Mouse (Mus musculus) CD4-positive helper T cell, adult 2 months (primary cell): ENCODE measurements around the gene Mrpl43.
"Not testable (repeated sequence)": the region's sequence is repeated elsewhere in the genome, so short reads cannot be mapped to it uniquely, and the experiment has no call there.

ENCODE experiments used
- DNase-seq: peaks from one replicate; pipeline ENCODE4 v3.0.0-alpha.2; 2012; ENCODE audit warnings: low read depth, missing footprints, low spot score

The Mrpl43 gene

DNA sequence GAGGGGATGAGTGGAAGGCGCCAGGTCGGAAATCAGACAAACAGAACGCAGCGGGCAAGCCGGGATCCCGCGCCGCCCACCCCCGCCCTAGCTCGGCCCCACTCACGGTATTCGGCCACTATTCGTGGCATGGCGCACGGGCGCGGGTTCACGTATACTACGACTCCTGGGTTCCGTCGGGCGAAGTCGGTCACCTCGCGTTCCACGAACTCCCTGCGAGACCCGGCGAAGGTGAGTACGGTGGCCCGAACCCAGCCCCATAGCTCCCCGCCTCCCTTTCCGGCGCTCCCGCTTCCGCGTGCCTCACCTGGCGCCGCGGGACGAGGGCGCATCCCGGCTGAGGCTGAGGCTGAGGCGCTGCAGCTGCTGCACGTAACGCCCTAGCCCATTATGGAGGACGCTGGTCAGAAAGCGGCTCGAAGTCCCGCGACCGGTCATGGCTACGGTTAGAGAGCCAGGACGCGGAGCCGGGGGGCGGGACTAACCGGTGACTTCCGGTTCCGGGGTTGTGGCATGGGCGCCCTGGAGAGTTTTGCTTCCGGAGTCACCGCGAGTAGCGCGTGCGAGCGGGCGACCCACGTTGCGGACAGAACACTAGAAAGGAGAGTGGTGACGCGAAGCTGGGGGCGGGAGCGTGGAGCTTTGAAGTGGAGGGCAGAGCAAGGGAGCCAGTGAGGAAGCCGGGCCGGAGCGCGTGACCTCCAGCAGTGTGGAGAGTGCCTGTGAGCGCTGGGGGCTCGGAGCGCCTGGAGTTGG lies at the start of gene Mrpl43:
Gene Mrpl43, minus strand, starts transcription at position 486 of the 756 bp plus-strand sequence.
- DNase-seq: peak; percentile 96

DNA sequence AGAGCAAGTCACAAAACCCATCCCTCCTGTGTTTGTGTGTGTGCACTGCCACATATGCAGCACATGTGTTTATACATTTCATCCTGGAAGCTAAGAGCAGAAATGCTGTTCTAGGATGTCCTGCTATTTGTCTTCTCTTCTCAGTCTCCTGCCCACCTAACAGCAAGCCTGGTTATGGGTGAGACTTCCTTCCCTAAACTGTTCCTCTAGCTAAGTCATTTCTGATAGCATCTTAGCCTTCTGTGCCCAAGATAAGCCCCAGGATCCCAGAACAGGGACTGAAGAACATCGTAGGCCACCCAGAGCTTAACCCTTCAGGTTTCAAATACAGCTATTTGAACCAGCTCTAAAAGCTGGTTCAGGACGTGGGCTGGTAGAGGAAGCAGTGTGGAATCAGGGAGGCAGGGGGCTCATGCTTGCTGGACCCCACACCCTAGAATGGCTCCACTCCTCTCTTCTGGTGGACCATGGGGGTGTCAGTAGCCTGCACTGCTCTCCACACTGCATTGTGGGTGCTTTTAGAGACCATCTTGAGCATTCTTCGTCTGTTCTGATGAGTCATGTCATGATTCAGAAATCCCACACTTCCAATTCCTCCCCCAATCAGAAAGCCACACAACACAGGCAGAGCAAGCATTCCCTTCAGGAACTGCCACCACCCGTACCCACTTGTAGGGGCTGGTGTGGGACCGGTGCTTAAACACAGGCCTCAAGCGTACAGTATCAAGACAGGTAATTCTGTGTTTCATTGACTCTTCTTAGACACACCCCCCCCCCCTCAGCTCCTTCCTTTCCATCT lies 48.8 kb upstream of the Mrpl43 start:
- no peak for DNase-seq

DNA sequence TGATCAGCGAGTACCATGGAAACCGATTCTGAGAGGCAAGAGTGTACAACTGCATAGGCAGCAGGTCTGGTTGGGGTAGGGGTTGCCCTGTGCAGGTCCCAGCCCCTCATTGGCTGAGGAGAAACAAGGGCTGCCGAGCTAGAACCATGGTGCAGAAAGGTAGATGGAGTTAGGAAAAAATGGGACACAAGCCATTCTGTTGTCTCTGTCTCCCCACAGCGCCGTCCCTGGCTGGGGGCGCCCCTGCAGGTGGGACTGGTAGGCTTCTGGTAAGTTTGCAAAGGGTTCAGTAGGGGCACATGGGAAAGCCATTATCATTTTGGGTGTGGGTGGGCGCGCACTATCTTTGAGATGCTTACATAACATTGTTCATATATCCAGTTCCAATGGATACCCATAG lies 47.2 kb upstream of the Mrpl43 start:
- DNase-seq: no peak

GRCm38 (mm10) chr19:45049523-45049922 lies 43.3 kb upstream of the Mrpl43 start:
- no peak for DNase-seq

GRCm38 (mm10) chr19:45048644-45049365 lies 42.6 kb upstream of the Mrpl43 start:
- DNase-seq: no peak

DNA sequence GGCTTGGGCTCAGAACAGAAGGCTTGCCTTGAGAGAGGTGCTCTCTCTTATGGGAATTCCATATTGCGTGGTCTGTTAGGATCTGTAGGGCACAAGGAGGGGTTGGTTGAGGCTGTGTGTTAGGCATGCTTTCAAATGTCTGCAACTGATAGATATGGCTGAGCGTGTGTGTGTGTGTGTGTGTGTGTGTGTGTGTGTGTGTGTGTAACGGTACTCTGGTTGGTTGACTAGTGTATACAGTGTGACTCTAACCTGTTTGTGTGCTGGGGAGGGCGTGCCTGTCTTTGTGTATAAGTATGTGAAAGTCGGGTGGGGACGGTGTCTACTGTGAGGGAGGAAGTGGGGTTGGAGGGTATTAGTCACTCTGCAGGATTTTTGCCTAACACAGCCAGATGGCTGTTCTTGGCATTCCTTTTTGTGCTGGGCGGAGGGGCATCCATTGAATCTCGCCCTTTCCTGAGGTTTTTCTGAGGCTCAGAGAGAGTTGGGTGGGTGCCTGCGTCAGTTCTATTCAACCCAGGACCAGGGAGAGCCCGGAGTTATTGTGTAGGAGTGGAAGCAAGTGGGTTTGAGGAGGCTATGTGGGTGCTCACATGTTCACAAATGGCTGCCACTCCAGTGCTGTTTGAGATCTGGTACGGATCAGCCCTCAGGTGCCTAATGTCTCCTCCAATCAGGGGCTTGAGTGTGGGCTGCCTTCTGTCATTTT lies 41.8 kb upstream of the Mrpl43 start:
- peak; percentile 88 for DNase-seq

- peak; percentile 95 for DNase-seq
Measured at GRCm38 (mm10) chr19:45047417-45047934, 41.2 kb upstream of the Mrpl43 start, which contains the start of gene Sfxn3. Sfxn3 (plus strand) TSS chr19:45047503.

GRCm38 (mm10) chr19:45046523-45047321 lies 40.5 kb upstream of the Mrpl43 start:
- DNase-seq: peak; percentile 89

DNA sequence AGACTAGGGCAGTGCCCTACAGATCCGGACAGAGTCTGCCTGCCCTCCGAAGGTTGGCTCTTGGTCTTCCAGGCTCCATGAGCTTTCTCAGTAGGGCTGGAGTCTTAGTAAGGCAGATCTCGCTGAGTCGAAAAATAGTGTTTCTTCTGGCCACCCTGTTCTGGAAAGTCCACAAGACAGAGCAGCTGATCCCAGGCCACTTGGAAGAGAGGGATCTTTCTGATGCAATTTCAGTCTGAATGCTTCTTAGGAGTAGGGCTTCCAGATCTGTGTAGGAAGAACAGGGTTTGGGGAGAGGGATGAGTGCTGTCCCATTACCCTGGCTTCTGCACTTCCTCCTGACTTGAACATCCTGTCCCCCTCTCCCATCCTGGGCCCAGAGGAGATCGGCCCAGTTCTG lies 39.4 kb upstream of the Mrpl43 start, which contains the start of gene Pdzd7:
Gene Pdzd7, minus strand, starts transcription at position 67 of the 400 bp plus-strand sequence.
- no peak for DNase-seq

- no peak for DNase-seq
Measured at GRCm38 (mm10) chr19:45045236-45045635, 39.0 kb upstream of the Mrpl43 start.

GRCm38 (mm10) chr19:45044389-45044927 lies 38.2 kb upstream of the Mrpl43 start:
- no peak for DNase-seq

DNA sequence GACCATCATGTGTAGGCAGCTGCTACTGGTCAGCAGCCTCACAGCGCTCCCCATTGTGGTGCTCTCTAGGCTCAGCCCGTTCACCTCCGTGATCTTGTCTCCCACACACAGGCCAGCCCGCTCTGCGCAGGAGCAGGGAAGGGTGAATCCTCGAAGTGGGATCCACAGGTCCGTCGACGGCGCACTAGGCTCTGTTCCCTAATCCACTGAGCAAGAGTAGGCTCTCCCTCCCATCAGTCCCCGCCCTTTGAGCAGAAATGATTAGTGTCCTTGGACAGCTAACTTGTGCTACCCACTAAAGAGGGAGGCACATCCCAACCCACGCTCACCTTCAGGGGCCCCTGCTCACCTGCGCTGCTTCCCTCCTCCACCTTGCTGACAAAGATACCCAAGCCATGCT lies 34.0 kb upstream of the Mrpl43 start:
- DNase-seq: no peak

- not testable (repeated sequence) for DNase-seq
Measured at GRCm38 (mm10) chr19:45038198-45038597, 32.0 kb upstream of the Mrpl43 start.

GRCm38 (mm10) chr19:45036867-45037266 lies 30.6 kb upstream of the Mrpl43 start:
- DNase-seq: peak; percentile 48

DNA sequence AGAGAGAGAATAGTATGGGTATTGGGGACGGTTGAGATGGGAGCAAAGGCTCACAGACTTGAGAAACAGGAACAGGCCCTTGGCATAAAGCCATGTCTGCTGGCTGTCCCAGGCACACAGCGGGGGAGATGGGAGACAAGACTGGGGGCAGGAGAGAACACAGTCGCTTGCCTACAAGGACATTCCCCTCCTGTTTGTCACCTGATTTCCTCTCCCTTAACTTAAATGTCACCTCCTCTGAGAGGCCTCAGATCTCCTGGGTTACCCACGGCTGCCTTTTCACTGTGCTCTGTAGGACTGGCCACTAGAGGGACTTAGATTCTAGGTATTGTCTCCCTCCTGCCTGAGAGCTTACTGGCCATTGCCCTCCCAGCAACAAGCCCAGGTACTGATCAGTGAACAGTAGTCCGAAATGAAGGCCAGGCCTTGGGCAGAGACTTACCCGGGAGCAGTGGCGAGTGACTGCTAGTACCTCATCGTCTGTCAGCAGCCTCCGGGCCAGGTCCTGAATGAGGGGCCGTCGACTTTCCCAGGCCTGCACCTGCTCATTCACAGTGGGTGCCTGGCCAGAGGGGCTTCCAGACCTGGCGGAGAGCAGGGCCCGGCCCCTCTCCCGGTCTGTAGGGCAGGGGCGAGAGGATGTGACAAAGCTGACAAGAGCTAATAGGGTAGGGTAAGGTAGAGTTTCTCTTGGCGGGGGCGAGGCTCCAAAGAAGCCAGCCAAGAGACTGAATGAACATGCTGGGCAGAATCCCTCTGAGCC lies 26.5 kb upstream of the Mrpl43 start:
- DNase-seq: peak; percentile 24

GRCm38 (mm10) chr19:45031780-45032179 lies 25.5 kb upstream of the Mrpl43 start:
- DNase-seq: peak; percentile 68

DNA sequence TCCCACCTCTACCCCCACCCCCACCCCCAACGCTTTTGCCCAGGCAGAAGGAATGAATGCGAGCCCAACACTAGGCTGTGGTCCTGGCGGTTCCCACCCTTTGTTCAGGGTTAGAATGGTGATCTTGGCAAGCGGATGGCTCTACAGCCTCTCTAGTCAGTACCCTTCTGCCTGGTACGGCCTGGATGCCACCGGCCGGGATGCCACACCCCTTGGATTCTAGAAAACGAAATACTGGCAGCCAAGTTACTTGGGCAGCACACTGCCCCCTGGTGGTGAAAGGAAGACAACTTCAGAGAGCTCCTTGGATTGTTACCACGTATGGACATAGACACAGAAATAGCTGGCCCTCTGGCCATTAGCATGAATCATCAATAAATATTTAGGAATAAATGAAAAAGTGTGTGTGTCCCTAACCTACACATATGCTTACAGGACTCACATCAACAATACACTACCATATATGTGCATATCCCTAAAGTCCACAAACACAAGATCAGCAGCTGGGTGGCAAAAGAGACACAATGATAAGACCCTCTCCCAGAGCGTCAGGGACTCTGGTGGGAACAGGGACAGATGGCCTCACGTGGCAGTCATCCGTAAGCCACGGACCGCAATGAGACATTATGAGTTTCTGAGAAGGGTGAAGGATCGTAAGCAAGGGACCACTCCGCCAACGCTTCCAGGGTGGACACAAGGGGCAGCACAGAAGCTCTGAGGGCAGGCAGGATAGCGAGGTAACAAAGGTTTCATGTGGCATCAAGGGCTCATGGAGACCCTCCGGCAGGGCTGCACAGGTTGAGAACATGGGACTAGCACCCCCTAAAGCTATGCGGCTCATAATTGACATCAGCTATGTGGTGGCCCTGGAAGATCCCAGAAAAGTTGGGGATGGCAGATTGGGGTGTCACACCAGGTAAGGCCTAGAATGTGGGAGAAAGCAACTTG lies 24.8 kb upstream of the Mrpl43 start:
- DNase-seq: peak; percentile 82

DNA sequence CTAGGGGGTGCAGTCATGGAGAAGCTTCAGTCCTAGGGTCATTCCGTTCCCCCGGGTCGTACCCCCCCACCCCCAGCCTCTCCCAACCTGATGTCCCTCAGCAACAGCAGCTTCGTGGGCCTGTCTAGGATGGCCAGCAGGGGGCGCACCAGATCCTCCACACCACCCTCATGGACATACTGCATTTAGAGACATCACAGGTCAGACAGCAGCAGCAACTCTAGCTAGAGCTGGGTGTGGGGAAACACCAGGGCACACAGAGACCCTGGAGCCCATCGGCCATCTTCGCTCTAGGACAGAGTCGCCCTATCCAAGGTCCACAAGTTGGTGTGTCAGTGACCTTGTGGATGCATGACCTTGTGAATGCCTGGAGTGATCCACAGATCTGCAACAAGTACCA lies 23.9 kb upstream of the Mrpl43 start:
- DNase-seq: peak; percentile 70
